Mouse (Mus musculus): ENCODE results near the gene Traf6.

- TF ChIP-seq MAFK (IDR thresholded peaks at IDR 0.05; ENCODE audit: insufficient replicate concordance, low read length): no peak
- no peak for TF ChIP-seq USF1 (IDR thresholded peaks at IDR 0.05; ENCODE audit: low read depth, low read length)
- no peak for TF ChIP-seq MXI1 (IDR thresholded peaks at IDR 0.05; ENCODE audit: low read depth, low read length)
These were observed 63.4 kb downstream of the Traf6 start for GRCm38 (mm10) chr2:101741653-101742052.
